Mouse (Mus musculus) lung, postnatal 4 days (tissue): Measurements from ENCODE around the gene Tspan18.

Source experiments
- DNase-seq, 2 experiments: peaks; one replicate each; pipeline ENCODE4 v3.0.0; 2021

The Tspan18 gene

GRCm38 (mm10) chr2:93335996-93336395, 1.7 kb upstream of the Tspan18 start:
- no peak for DNase-seq

DNA sequence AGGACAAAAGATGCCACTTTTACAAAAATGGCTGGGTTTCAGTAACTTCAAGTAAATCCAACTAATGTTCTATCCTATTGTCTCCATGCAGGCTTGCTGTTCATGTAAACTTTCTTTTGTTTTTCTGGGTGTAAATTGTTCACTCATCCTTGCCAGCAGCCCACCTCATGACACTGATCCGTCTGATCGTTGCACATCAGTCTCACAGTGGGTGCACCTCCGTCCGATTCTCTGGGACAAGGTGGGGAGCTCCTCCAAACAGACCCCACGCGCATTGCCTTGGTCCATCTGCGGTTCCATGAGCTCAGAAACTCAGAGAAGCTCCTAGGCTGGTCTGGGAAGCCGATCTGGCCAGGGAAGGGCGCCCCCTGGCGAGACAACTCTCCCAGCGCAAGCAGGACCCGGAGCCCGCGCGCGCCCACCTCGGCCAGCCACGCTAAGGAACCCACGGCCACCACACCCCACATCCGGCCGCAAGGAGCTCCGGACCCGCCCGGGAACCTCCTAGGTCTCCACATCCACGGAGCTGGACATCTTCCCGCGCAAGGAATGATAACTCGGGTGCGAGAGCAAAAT, 976 bp downstream of the Tspan18 start:
- peak; percentile 89 to 91 for DNase-seq

GRCm38 (mm10) chr2:93332277-93332676, 2.0 kb downstream of the Tspan18 start:
- DNase-seq = peak; percentile 50 to 70

- no peak for DNase-seq
These were observed 3.2 kb downstream of the Tspan18 start for GRCm38 (mm10) chr2:93331121-93331520.

GRCm38 (mm10) chr2:93329120-93329519, 5.2 kb downstream of the Tspan18 start:
- no peak for DNase-seq

GRCm38 (mm10) chr2:93327915-93328555, 6.3 kb downstream of the Tspan18 start:
- no peak for DNase-seq

- DNase-seq = no peak
These were observed 9.6 kb downstream of the Tspan18 start for GRCm38 (mm10) chr2:93324681-93325080.

GRCm38 (mm10) chr2:93321946-93322345, 12.4 kb downstream of the Tspan18 start:
- DNase-seq = peak; percentile 29 to 60

GRCm38 (mm10) chr2:93320267-93320666, 14.0 kb downstream of the Tspan18 start:
- no peak for DNase-seq

- no peak for DNase-seq
These were observed 14.7 kb downstream of the Tspan18 start for GRCm38 (mm10) chr2:93319598-93319997.

- DNase-seq = no peak
These were observed 15.4 kb downstream of the Tspan18 start for GRCm38 (mm10) chr2:93318781-93319349.

DNA sequence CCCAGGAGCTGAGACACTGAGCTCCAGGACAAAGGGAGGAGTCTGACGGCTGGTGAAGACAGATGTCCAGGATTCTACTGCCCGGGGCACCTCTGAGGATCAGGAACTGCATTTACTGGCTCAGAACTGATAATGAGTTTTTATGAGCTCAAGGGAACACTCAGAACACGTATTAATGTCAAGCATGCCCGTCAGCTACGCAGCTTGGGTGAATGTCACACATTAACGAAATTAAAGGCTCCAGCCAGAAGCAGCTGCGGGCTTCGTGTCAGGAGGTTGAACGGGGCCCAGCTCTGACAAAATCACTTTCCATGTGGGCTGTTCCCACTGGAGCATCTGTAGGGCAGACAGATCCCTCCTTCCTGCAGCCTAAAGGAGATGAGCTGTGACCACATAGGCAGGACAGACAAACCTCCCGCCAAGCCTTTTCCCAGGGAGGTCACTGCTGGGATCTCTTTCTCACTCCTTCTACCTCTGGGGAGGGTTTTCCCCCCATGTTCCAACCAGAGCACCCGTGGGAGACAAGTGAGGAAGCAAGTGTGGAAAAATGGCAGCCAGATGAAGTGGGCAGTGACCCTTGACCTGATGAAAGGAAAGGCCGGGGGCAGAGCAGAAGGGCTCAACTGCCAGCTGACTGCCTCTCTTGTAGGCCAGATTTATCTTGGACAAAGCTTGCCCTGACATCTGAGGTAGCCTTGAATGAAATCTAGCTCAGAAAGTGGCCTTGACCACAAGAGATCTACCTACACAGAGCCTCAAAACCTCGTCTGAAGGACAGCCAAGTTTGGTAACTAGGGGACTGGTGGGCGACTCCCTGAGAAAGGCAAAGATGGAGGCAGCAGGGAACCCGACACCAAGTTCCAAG, 20.3 kb downstream of the Tspan18 start:
- no peak for DNase-seq

GRCm38 (mm10) chr2:93312458-93312857, 21.8 kb downstream of the Tspan18 start:
- no peak for DNase-seq

DNA sequence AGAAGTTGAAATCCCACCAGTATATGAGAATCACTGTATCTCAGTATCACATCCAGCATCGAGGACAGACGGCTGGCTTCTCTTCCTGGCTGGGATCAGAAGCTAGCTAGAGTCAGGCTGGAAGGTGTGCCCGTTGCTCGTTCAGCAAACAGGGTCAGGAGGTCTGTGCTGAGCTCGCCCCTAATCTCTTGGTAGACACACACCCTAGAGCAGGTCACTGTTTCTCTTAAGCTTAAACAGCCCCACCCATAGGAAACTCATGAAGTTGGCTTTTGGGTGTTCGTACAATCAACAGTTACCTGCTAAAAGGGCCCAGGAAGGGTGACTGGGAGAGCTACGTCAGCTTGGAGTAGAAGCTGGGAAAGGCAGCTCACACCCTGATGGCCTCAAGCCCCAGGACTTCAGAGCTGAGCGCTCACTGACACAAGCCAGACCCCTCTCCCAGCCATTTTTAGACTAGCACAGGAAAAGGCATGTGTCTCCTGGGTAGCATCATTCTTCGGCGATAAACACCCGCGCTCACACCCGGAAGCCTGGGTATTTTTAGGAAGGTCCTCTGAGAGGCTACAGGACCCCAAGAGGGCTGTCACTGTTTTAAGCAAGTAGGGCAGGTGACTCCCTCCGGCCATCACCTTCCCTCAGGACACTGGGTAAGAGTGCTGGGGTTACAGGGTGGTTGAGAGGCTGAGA, 24.4 kb downstream of the Tspan18 start:
- DNase-seq = no peak

DNA sequence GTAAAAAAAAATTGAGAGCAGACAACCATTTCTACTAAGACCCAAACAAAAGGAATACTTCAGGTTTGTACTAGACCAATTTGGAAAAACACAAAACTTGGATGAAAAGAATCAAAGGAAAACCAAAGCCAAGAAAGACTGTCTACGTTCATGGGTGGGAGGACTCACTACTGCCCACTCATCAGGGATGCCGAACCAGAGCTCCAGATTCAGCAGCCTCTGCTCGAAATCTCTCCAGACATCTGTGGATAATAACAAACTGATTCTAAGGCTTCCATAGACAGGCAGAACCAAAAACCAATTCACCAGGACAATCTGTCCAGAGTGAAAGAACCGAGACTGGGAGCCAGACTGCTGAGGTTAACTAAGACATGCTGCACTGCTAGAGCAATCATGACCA, 27.4 kb downstream of the Tspan18 start:
- no peak for DNase-seq

DNA sequence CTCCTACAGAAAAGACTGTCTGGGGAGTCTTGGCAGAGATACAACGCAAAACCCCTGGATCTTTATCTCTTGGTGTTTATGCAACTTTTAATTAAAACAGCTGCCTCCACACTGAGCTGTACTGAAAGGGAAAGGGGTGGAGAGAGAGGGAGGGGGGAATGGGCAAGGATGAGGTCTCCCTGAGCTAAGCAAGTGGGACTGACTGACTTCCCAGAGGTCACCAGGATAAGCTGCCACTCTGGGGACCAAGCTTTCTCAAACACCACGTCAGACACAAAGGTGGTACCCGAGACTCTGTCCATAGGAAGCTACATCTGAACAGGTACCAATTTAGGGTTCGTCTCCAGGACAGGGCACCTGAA, 30.1 kb downstream of the Tspan18 start:
- DNase-seq = no peak

GRCm38 (mm10) chr2:93303585-93304272, 30.6 kb downstream of the Tspan18 start:
- peak; percentile 44 to 79 for DNase-seq

GRCm38 (mm10) chr2:93303260-93303584, 31.1 kb downstream of the Tspan18 start:
- DNase-seq = no peak

- no peak for DNase-seq
These were observed 36.6 kb downstream of the Tspan18 start for GRCm38 (mm10) chr2:93297656-93298055.

DNA sequence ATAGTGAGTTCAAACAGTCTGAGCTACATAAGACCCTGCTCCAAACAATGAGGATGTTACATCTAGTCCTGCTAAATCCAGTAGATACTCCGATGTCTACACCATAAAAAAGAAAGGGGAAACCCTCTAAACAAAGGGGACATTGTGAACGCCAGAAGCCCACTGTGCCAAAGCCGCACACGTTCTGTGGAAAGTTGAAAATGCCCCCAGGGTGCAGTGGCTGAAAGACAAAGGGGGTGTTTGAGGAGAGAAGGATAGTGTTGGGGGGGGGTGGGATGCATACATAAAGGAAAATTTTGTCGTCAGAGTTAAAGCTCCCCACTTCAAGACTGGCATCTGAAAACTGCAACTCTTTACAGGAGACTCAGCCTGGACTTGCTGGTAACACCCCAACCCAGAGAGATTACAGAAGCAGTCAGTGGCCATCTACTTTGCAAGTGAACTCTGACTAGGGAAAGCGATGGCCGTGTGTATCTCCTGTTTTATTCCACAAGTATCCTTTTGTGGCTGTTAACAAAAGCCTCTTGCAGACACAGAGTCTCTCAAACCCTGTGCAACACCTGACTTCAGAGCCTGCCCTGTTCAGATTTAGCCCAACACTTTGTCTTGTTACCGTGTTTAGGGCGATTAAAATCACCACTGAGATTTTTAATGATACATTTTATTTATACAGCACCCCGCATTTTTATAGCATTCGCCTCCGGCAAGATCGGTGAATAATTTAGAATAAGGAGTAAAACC, 42.9 kb downstream of the Tspan18 start:
- DNase-seq = no peak

GRCm38 (mm10) chr2:93290345-93291118, 43.8 kb downstream of the Tspan18 start:
- DNase-seq = no peak
